Mouse (Mus musculus): ENCODE measurements at regions not wholly inside any gene's neighbourhood (a gene's known extent, or its start where the extent isn't known, plus 50 kb on each side); places are given as distances from the start of the nearest gene placed in this dataset. TPM values are rescaled to one million over a fixed set of nuclear protein-coding genes. Genes with fewer than 3 reads are reported as not detected.
"Not testable (repeated sequence)": the region's sequence is repeated elsewhere in the genome, so short reads cannot be mapped to it uniquely, and the experiment has no call there.

- H3K9me3 ChIP-seq: no peaks in the 10 kb centered on the region
- H3K4me1 ChIP-seq: no peaks in the 10 kb centered on the region
- 88% methylated on average over 2 of the region's 2 CpGs for WGBS
- H3K9ac ChIP-seq: no peak overlapping the region
- no peak overlapping the region for H3K27ac ChIP-seq
- H3K27me3 ChIP-seq (replicated peaks): no peaks in the 10 kb centered on the region
- no peak overlapping the region for H3K4me3 ChIP-seq (replicated peaks)
- H3K36me3 ChIP-seq: no peaks in the 10 kb centered on the region
- H3K4me2 ChIP-seq: no peak overlapping the region
- ATAC-seq (ENCODE audit: insufficient read depth, low FRiP score, low read depth): no peak
Observed at GRCm38 (mm10) chr12:15043264-15043663, 773.5 kb downstream of the Trib2 start.

DNA sequence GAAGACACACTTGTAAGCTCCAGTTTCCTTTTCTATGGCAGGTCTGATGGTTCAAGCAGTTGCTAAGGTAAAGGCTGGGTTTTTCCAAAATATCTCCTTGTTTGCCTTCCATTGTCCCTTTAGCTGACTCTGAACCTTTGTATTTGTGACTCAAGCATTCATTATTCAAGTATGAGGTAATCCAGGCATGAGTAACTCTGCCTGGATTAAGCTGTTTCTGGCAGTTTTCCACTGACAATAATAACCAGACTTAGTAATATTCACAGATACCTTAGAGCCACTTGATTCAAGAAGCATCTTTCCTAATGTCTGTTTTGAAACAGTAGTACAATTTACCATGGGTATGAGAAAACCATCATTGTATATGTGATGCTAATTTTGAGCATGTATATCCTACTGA, 805.6 kb downstream of the Trib2 start:
- no peaks in the 10 kb centered on the region for H3K4me1 ChIP-seq
- H3K27ac ChIP-seq: no peak overlapping the region
- H3K9ac ChIP-seq: no peak overlapping the region
- H3K27me3 ChIP-seq (replicated peaks): no peaks in the 10 kb centered on the region
- no peak overlapping the region for H3K4me3 ChIP-seq (replicated peaks)
- no peak overlapping the region for H3K4me2 ChIP-seq
- no peaks in the 10 kb centered on the region for H3K36me3 ChIP-seq
- ATAC-seq (ENCODE audit: insufficient read depth, low FRiP score, low read depth): no peak
- no peaks in the 10 kb centered on the region for H3K9me3 ChIP-seq

DNA sequence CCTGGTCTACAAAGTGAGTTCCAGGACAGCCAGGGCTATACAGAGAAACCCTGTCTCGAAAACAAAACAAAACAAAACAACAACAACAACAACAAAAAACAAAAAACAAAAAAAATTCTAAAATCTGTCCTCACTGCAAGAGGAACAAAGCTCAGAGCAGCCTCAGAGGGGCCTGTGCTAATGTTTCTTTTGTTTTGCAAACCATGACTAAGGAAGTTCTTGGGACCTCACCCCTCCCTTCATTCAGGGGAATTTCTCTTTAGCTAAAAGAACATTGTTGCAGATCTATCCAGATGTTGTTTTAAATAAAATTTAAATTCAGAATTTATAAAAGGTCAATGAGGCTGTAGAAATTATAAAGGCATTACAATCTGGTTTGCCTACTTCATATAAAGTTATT, 814.3 kb downstream of the Trib2 start:
- H3K36me3 ChIP-seq; H3K27me3 ChIP-seq (replicated peaks); H3K9ac ChIP-seq; H3K9me3 ChIP-seq; H3K4me2 ChIP-seq; H3K4me3 ChIP-seq (replicated peaks); H3K4me1 ChIP-seq; ATAC-seq (ENCODE audit: insufficient read depth, low FRiP score, low read depth); H3K27ac ChIP-seq: not testable (repeated sequence)
- WGBS: 50% methylated on average over 1 of the region's 1 CpGs

Small RNA genes in the stretch of these regions (microRNA-seq; reads per million reads assigned to microRNA genes)
- gene Gm27682: not detected
